Mouse (Mus musculus) left cerebral cortex, adult 2 months (tissue): ENCODE measurements around the gene Pdilt. TPM values are rescaled to one million over a fixed set of nuclear protein-coding genes. Genes with fewer than 3 reads are reported as not detected.

ENCODE experiments used
- DNase-seq, 2 experiments: peaks; one replicate each; pipeline ENCODE4 v3.0.0; 2021 to 2022; ENCODE audit warnings: low spot score in 2 of 2, mixed read lengths in 1 of 2; ENCODE audit errors: extremely low spot score in 1 of 2
- H3K27ac ChIP-seq: fragments of 200-600 bp; 2 replicates; pipeline ENCODE4 v1.8.1; 2022
- H3K4me3 ChIP-seq: fragments of 200-600 bp; 2 replicates; pipeline ENCODE4 v1.8.1; 2022
- CTCF ChIP-seq: fragments of 200-600 bp; IDR thresholded peaks from 2 replicates; pipeline ENCODE4 v1.8.1; 2022; ENCODE audit warnings: antibody characterized with exemption, mild to moderate bottlenecking, moderate library complexity
- intact Hi-C: fragments of 180-260 bp; cut with DNase I; formaldehyde crosslinking; loops from one replicate; pipeline ENCODE4 v1.15.1; 2025
- total RNA-seq, 2 experiments: library from RNA; stranded (reverse); gene quantifications; 2 replicates each; pipeline ENCODE4 v1.2.3; 2021

Gene Pdilt
- total RNA-seq, 2 experiments from 2014 or later = not detected

- TF ChIP-seq CTCF = no peak
- intact Hi-C loops = loop anchor here (10.0 kb wide), 1 partner anchor 57 kb away; no protein-coding TSS in a partner anchor
- no peak for DNase-seq
- no peak overlapping the region for H3K27ac ChIP-seq
- H3K4me3 ChIP-seq = no peak overlapping the region
These were observed 4.3 kb upstream of the Pdilt start for GRCm38 (mm10) chr7:119527548-119527947.

- no peak overlapping the region for H3K27ac ChIP-seq
- DNase-seq = no peak
- TF ChIP-seq CTCF = no peak
- intact Hi-C loops = loop anchor here (10.0 kb wide), 1 partner anchor 58 kb away; no protein-coding TSS in a partner anchor
- H3K4me3 ChIP-seq = no peak overlapping the region
These were observed 3.8 kb upstream of the Pdilt start for GRCm38 (mm10) chr7:119527135-119527534.

- no peak overlapping the region for H3K27ac ChIP-seq
- TF ChIP-seq CTCF = no peak
- H3K4me3 ChIP-seq = no peak overlapping the region
- no peak for DNase-seq
- intact Hi-C loops = loop anchor here (10.0 kb wide), 1 partner anchor 58 kb away; no protein-coding TSS in a partner anchor
These were observed 3.2 kb upstream of the Pdilt start for GRCm38 (mm10) chr7:119526486-119526885.

DNA sequence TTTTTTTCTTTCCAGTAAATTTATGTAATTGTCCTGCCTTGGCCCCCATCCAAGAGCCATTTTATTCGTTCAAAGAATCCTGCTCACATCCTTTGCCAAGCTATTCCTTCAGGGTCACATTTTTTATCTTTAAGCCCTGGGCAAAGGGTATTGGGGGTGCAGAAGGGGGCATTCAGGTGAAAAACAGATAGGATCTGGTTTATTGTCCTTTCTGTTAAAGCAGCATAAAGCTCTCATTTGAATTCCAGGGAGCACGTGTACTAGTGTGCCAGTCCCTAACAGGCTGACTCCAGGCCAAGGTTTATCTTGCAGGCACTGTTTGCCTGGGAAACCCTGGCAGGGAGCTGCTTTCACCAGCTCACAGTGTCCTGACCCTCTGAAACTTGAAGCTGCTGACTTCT, 2.6 kb upstream of the Pdilt start:
- no peak for TF ChIP-seq CTCF
- no peak overlapping the region for H3K4me3 ChIP-seq
- no peak for DNase-seq
- intact Hi-C loops = loop anchor here (10.0 kb wide), 1 partner anchor 59 kb away; no protein-coding TSS in a partner anchor
- no peak overlapping the region for H3K27ac ChIP-seq

DNA sequence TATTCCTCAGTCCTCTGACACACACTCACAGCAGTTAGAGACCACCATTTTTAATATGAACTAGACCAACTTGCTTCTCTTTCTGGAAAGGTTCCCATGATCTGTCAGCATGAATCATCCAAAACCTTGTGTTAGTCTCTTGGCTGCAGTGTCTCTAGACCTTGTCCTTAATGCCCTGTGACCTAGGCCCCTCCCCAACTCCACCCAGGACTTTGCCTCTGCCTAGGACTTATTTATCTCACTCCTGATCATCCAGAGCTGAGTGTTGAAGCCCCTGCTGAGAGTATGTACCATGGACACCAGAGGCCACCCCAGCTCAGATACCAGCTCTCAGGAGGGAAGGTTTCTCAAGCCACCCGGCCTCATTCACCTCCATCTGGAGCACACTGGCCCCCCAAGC, 904 bp downstream of the Pdilt start:
- Histone ChIP-seq H3K4me3 (no peak overlapping the region), H3K27ac (no peak overlapping the region)
- intact Hi-C loops = loop anchor here (10.0 kb wide), 1 partner anchor 62 kb away; no protein-coding TSS in a partner anchor
- DNase-seq = no peak
- no peak for TF ChIP-seq CTCF

DNA sequence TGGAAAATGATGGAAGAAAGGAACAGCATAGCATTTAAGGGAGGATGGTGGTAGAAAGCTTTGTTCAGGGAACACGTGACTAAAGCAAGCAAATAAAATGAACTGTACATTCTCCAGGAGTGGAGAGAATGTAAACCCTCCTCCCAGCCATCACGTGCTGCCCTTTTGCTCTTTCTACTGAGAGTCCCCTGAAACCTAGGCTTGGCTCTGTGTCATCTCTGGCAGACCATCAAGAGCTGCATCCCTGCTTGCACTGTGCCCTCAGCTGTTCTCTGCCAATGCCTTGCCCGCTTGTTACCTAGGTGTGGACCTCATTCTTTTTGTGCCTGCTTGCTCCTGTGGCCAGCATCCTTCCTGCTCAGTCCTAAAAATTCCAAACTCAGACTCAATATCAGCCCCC, 1.5 kb downstream of the Pdilt start:
- H3K4me3 ChIP-seq = no peak overlapping the region
- TF ChIP-seq CTCF = no peak
- intact Hi-C loops = loop anchor here (10.0 kb wide), 1 partner anchor 63 kb away; no protein-coding TSS in a partner anchor
- H3K27ac ChIP-seq = no peak overlapping the region
- no peak for DNase-seq

DNA sequence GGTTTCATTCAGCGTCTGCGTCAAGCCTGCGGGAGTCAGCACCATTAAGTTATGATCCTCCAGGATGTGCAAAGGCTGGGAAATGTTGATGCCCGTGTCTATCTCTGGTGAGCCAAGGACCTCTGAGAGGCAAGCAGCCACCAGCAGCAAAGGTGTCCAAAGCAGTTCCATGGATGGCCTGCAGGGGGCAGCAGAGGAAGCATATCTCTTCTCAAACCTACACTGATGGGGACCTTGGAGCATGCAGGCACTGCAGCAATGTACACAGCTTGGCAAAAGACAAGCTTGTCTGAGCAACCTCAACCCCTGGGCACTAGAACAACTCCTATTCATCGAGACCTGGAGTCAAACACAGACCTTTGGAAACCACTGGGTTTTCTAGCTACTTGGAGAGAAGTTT, 3.6 kb downstream of the Pdilt start:
- intact Hi-C loops = loop anchor here (1.0 to 10.0 kb wide), 4 partner anchors 65 to 335 kb away; partner anchors contain the start of gene Gpr139
- peak; percentile 72 to 83 for DNase-seq
- peak; percentile 96 for TF ChIP-seq CTCF
- Histone ChIP-seq H3K27ac (no peak overlapping the region), H3K4me3 (no peak overlapping the region)

DNA sequence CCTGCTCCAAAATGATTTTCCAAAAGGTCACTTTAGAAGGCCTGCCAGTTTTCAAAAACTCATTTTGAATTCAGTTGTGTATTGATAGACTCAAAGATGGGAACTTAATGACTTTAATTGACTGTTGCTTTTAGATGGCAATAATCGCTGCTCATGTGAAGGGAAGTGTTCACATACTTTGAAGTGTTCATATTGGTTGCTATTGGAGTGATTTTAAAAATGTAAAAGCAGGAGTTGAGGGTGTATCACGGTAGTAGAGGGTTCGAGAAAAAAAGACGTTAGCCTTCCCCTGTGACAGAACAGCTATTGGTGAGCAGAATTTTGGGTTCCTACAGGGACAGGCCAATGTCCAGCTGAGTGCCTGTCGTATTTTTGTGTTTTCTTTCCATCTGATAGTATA, 4.1 kb downstream of the Pdilt start, which contains the start of gene Acsm5:
Gene Acsm5, plus strand, starts transcription at position 301 of the 400 bp plus-strand sequence.
- no peak for DNase-seq
- no peak for TF ChIP-seq CTCF
- intact Hi-C loops = loop anchor here (1.0 to 10.0 kb wide), 3 partner anchors 67 to 334 kb away; partner anchors contain the start of gene Gpr139
- Histone ChIP-seq H3K27ac (no peak within 1 kb of the TSS), H3K4me3 (no peak within 1 kb of the TSS)

DNA sequence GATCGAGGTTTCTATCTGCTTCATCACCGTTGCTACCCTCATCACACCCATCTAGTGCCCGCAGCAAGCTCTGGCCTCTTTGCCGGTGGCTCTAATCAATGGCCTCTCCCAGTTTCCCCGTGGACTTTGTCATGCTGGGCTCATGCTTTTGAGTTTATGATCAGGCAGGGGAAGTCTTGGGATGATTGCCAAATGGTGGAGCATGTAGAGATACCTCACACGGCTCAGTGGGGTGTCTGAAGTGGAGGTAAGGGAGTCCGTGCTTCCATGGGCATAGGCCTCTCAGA, 7.1 kb downstream of the Pdilt start:
- DNase-seq = no peak
- Histone ChIP-seq H3K4me3 (no peak overlapping the region), H3K27ac (no peak overlapping the region)
- intact Hi-C loops = loop anchor here (5.0 to 10.0 kb wide), 2 partner anchors 64 to 331 kb away; partner anchors contain the start of gene Gpr139
- no peak for TF ChIP-seq CTCF

DNA sequence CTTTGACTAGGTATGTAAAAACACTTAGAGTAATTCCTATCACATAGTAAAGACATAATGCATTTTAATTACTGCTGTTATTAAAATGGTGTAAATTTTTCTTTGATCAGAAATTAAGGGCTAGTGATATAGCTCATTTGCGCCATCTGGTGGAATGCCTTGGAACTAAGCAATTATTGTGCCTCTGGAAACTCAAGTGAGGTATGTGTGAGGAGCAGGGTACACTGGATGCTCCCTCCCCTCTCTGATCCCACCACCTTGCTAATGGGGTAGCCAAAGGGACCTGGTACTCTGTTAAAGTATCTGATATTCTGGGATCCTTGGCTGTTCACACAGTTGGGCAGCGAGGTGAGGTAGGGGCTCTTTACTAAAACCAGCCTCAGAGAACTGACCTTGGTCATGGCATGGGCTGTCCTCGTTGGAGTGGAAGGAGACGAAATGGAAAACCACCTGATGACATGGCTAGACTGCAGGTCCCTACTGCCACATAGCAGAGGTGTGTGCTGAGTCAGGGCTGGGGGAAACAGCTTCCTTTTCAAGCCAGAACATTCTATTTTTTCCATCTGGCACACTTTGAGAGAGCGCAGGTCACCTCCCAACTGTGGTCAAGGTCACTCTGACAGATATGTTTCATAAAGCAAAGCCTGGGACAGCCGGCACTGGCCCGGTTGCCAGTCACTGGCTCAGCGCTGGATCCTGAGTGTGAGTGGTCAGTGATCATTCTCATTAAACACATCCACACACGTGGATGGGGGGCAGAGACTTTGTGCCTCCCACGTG, 7.6 kb downstream of the Pdilt start:
- peak; percentile 40 to 46 for DNase-seq
- no peak overlapping the region for H3K27ac ChIP-seq
- peak; percentile 78 for TF ChIP-seq CTCF
- intact Hi-C loops = loop anchor here (1.0 to 10.0 kb wide), 3 partner anchors 63 to 504 kb away; partner anchors contain the start of gene Gpr139
- H3K4me3 ChIP-seq = no peak overlapping the region

DNA sequence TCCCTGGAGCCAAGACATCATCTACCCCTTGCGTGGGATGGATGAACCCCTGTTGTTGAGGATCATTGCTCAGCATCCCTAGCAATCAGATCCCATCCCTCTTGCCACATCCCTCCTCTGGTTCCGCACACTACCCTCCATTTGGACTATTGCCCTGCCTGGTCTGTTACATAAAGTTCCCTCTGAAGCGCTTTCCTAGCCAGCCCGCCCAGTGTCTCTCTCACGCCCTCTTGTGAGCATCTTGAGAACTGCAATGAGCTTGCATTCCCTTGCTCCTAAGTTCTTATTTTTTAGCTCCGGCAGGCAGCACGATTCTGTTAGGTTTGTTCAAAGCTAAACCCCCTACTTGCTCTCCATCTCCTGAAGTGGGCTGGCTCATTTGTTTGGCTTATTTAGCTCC, 10.2 kb downstream of the Pdilt start:
- peak; percentile 47 to 54 for DNase-seq
- peak; percentile 78 for TF ChIP-seq CTCF
- no peak overlapping the region for H3K27ac ChIP-seq
- intact Hi-C loops = loop anchor here (10.0 kb wide), 1 partner anchor 328 kb away; the partner anchor contains the start of gene Gpr139
- H3K4me3 ChIP-seq = no peak overlapping the region

DNA sequence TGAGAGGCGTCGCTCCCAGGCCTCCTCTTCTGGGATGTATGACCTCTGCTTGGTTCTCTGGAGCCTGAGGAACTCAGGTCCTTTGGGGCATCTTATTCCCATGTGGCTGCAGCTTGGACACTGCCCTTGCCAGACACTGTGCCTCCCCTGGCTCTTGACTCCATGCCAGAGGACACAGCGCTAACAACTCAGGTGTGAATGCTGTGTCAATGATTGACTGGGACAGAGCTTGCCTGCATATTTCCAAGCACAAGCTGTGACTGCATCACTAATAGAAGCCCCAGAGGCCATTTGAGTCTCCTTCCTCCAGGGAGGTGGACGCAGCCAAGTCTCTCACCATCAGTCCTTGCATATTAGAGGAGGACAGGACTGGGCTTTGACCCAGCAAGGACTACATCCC, 12.1 kb downstream of the Pdilt start:
- no peak for TF ChIP-seq CTCF
- Histone ChIP-seq H3K27ac (no peak overlapping the region), H3K4me3 (no peak overlapping the region)
- DNase-seq = no peak
- intact Hi-C loops = loop anchor here (10.0 kb wide), 1 partner anchor 326 kb away; the partner anchor contains the start of gene Gpr139
